Mouse (Mus musculus) heart, adult 2 months (tissue): Measurements from ENCODE around the gene Diaph2.

ENCODE experiments used
- EP300 ChIP-seq: fragments of 200-500 bp; IDR thresholded peaks from 2 replicates; pipeline ENCODE4 v1.6.1; 2011; ENCODE audit warnings: low read depth, low read length, control low read depth; ENCODE audit not compliant: insufficient read depth
- POLR2A ChIP-seq: fragments of 200-500 bp; IDR thresholded peaks from 2 replicates; pipeline ENCODE4 v1.6.1; 2011; ENCODE audit warnings: mild to moderate bottlenecking, low read depth, low read length, control low read depth; ENCODE audit not compliant: insufficient read depth

DNA sequence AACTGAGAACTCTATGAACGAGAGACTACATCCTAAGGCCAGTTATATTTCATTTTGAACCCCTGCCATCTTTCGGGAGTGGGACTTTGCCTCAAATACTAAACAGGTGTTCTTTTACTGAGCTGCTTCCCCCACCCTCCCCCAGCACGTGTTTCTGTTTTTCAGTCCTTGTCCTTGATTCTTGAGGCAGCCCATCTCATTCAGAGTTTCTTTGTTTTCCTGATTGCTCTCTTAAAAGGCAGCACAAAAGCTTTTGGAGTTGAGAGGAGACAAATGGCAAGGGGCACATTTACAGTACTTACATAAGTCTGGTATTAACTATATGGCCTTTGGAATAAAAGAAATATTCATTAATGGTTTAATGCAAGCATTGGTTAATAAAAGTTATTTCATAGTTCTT lies 24.9 kb downstream of the Diaph2 start:
- TF ChIP-seq POLR2A (no peak), EP300 (no peak)
